Mouse (Mus musculus) liver, embryonic 13.5 days (tissue): ENCODE results near the gene Calr3. TPM values are rescaled to one million over a fixed set of nuclear protein-coding genes. Genes with fewer than 3 reads are reported as not detected.

Experiments
- ATAC-seq: fragments of 200-750 bp; cut with Nextera tagmentation; 2 replicates; pipeline ENCODE4 v1.8.0; 2017; ENCODE audit warnings: low read depth, mild to moderate bottlenecking, moderate number of reproducible peaks, moderate library complexity
- DNase-seq: peaks from one replicate; pipeline ENCODE4 v3.0.0; 2022
- H3K27ac ChIP-seq: fragments of 300-500 bp; sonication (generic); 2 replicates; pipeline ENCODE4 v1.5.1; 2015; ENCODE audit warnings: moderate library complexity, mild to moderate bottlenecking, inconsistent platforms
- H3K27me3 ChIP-seq: fragments of 300-500 bp; sonication (generic); 2 replicates; pipeline ENCODE4 v1.6.1; 2015; ENCODE audit warnings: mild to moderate bottlenecking, inconsistent platforms
- H3K36me3 ChIP-seq: fragments of 300-500 bp; sonication (generic); 2 replicates; pipeline ENCODE4 v1.6.1; 2015; ENCODE audit warnings: mild to moderate bottlenecking, inconsistent platforms
- H3K4me1 ChIP-seq: fragments of 300-500 bp; sonication (generic); replicated peaks from 2 replicates; pipeline ENCODE4 v1.6.1; 2015; ENCODE audit warnings: inconsistent platforms
- H3K4me2 ChIP-seq: fragments of 300-500 bp; sonication (generic); 2 replicates; pipeline ENCODE4 v1.6.1; 2015; ENCODE audit warnings: inconsistent platforms, mild to moderate bottlenecking, moderate library complexity
- H3K4me3 ChIP-seq: fragments of 300-500 bp; sonication (generic); replicated peaks from 2 replicates; pipeline ENCODE4 v1.5.1; 2015; ENCODE audit warnings: mild to moderate bottlenecking, inconsistent platforms
- H3K9ac ChIP-seq: fragments of 300-500 bp; sonication (generic); 2 replicates; pipeline ENCODE4 v1.6.1; 2015; ENCODE audit warnings: mild to moderate bottlenecking, inconsistent platforms
- H3K9me3 ChIP-seq: fragments of 300-500 bp; sonication (generic); replicated peaks from 2 replicates; pipeline ENCODE4 v1.6.1; 2016; ENCODE audit warnings: inconsistent platforms
- WGBS: fragments of 180-500 bp; shearing (Covaris S2); methylation state at CpG from one replicate; pipeline ENCODE4 v1.1.7; 2015; ENCODE audit not compliant: insufficient replicate concordance; 5-methylcytosine and 5-hydroxymethylcytosine counted together
- polyA plus RNA-seq: library from polyadenylated mRNA; unstranded; fragments of >200 nt; fragmentation: Nextera tagmentation; extraction: Ambion mirVana; gene quantifications from 2 replicates; pipeline ENCODE4 v1.2.1, GENCODE M21; 2015

Calr3 gene
- polyA plus RNA-seq = 0.59 and 0.93 TPM in 2 replicates

DNA sequence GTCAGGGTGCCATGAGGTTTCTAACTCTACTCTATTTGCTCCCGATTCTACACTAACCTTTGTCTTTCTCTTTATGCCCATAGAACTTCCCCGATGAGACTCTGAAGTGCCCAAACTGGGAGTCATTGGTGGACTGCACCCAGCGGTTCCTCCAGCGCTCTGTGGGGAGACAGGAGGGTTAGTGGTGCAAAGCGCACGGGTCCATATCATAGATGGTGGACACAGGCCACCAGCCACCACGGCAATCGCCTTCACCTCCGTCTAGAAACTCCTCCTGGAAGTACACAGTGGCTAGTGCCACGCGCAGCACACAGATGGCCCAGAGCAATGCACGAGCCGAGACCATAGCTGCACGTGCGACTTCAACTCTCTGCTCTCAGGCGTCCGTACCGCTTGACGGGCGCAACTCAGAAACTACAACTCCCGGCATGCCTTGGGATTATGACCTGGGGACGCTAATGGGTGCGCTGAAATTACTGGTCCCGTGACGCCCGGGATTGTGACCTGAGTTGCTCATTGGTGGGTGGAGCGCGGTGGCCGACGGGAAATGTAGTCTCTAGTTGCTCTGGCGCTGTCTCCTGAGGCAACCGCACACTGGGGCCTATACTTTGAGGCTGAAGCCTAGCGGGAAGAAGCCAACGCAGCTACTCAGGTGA lies at the start of gene Calr3, which contains the start of gene 1700030K09Rik:
Calr3 (minus strand) TSS at position 533 of the 656 bp plus-strand sequence.
1700030K09Rik (plus strand) TSS at position 543 of the 656 bp plus-strand sequence.
- peaks cover 11% of the 10 kb centered on the region for H3K36me3 ChIP-seq
- peak; percentile 98 for ATAC-seq
- 4% methylated on average over 34 of the region's 34 CpGs for WGBS
- peaks cover 29% of the 10 kb centered on the region for H3K4me1 ChIP-seq
- DNase-seq = peak; percentile 94
- no peaks in the 10 kb centered on the region for H3K9me3 ChIP-seq
- peak within 1 kb of the TSS; percentile 37 for H3K27ac ChIP-seq
- peak within 1 kb of the TSS; percentile 60 for H3K4me3 ChIP-seq
- H3K4me2 ChIP-seq = peak within 1 kb of the TSS; percentile 84
- H3K27me3 ChIP-seq = no peaks in the 10 kb centered on the region
- H3K9ac ChIP-seq = peak within 1 kb of the TSS; percentile 75

DNA sequence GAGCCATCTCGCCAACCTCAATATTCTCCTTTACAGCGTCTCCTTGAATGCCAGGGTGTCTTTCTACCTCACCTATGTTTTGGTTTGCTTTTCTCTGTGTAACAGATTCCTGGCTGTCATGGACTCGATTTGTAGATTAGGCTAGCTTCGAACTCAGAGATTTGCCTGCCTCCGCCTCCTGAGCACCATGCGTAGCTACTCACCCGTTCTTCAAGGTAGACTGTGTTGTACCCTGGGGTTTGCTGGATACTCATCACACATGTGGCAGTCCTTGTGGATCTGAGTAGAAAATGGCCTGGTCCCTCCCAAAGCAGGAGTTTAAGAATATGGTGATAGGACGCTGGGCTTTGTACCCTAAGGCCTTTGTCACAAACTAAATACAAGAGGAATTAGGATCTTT lies 49.7 kb upstream of the Calr3 start:
- peak overlapping the region; percentile 98 for H3K4me3 ChIP-seq
- peaks cover 50% of the 10 kb centered on the region for H3K36me3 ChIP-seq
- H3K9ac ChIP-seq = peak overlapping the region; percentile 74
- peaks cover 71% of the 10 kb centered on the region for H3K4me1 ChIP-seq
- H3K27ac ChIP-seq = peak overlapping the region; percentile 72
- no peak for DNase-seq
- no peaks in the 10 kb centered on the region for H3K9me3 ChIP-seq
- H3K27me3 ChIP-seq = no peaks in the 10 kb centered on the region
- H3K4me2 ChIP-seq = peak overlapping the region; percentile 91
- WGBS = 11% methylated on average over 8 of the region's 8 CpGs
- ATAC-seq = no peak

DNA sequence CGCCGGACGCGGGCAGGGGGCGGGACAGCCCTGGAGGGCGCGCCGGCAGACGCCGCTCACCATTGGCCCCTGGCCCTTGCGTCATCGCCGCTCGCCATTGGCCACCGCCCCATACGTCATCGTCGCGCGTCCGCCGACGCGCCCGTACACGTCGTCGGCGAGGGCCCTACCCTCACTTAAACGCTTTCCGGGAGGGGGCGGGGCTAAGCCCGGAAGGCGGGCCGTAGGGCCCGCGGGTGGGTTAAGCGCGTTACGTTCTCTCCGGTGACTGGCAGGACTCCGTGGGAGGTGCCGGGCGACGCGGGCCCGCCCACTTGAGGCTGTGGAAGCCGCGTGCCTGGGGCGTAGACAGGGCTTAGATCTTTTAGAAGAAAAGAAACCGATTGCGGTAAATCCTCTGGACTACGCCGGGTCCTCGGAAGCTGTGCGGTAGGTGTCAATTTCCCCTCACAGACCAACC lies 49.0 kb upstream of the Calr3 start:
- peak overlapping the region; percentile 94 for H3K9ac ChIP-seq
- H3K36me3 ChIP-seq = peaks cover 57% of the 10 kb centered on the region
- H3K27me3 ChIP-seq = no peaks in the 10 kb centered on the region
- peaks cover 68% of the 10 kb centered on the region for H3K4me1 ChIP-seq
- ATAC-seq (peak; percentile 95), DNase-seq (peak; percentile 98)
- H3K27ac ChIP-seq = peak overlapping the region; percentile 87
- peak overlapping the region; percentile 91 for H3K4me2 ChIP-seq
- no peaks in the 10 kb centered on the region for H3K9me3 ChIP-seq
- H3K4me3 ChIP-seq = peak overlapping the region; percentile 98
- under 1% methylated on average over 52 of the region's 56 CpGs for WGBS

DNA sequence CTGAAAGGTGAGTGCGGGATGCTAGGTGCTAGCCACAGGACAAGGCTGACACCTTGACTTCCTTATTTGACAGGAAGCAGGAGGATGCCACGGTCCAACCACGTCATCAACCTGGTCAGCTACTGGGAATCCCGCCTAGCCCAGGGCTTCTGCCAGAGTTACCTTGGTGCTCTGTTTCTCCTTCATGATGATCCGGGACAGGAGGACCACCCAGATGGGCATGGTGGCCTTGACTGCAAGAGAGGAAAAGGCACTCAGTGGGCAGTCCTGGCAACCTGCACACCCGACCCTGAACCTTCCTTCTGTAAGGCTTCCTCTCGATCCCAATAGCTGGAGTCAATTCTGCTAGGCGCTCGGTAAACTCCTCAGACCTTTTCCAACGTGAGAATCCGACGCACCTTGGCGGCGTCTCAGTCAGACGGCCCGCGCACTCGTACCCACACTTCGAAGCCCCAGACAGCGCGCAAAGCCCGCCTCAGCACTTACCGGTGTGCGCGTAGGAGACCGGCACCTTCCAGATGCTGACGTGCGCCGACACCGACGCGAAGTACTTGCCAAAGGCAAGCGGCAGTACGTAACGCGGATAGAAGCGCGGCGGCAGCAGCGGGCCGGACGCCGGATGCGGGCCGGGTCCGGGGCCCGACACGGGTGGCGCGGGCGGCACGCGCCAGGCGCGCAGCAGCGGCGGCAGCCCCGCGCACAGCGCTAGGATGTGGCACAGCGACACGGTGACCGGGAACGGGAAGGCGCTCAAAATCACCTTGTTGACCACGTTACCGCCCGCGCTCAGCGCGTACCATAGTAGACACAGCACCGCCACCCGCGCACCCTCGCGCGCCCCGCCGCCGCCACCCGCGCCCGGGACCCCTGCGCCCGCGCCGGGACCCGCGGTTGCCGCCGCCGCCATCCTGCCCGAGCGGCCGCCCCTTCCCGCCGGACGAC lies 48.3 kb upstream of the Calr3 start, which contains the start of gene Slc35e1:
Slc35e1 (minus strand) TSS at position 935 of the 942 bp plus-strand sequence.
- peak within 1 kb of the TSS; percentile 91 for H3K4me2 ChIP-seq
- H3K36me3 ChIP-seq = peaks cover 57% of the 10 kb centered on the region
- peak within 1 kb of the TSS; percentile 94 for H3K9ac ChIP-seq
- H3K4me1 ChIP-seq = peaks cover 65% of the 10 kb centered on the region
- peak; percentile 32 for ATAC-seq
- WGBS = 1% methylated on average over 82 of the region's 98 CpGs
- no peaks in the 10 kb centered on the region for H3K9me3 ChIP-seq
- no peak for DNase-seq
- H3K27me3 ChIP-seq = no peaks in the 10 kb centered on the region
- peak within 1 kb of the TSS; percentile 87 for H3K27ac ChIP-seq
- peak within 1 kb of the TSS; percentile 98 for H3K4me3 ChIP-seq

DNA sequence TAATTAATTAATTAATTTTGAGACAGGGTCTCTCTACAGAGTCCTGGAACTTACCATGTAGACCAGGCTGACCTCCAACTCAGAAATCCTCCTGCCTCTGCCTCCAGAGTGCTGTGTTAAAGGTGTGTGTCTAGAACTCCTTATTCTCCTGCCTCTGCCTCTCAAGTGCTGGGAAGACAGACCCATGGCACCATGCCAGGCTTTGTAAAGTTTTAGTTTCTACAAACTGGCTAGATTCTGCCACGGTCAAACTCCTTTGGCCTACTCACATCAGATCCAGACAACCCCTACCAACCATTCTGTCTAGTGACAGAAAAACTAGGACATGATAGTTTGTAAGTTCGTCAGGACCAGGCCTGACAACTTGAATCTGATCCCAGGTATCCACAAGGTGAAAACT lies 47.3 kb upstream of the Calr3 start:
- peak overlapping the region; percentile 94 for H3K9ac ChIP-seq
- ATAC-seq (no peak), DNase-seq (no peak)
- 71% methylated on average over 2 of the region's 2 CpGs for WGBS
- no peaks in the 10 kb centered on the region for H3K27me3 ChIP-seq
- peaks cover 57% of the 10 kb centered on the region for H3K36me3 ChIP-seq
- 0 out of 2 replicates have a peak overlapping the region, but pooled peaks have one; percentile 6 for H3K27ac ChIP-seq
- H3K4me3 ChIP-seq = peak overlapping the region; percentile 98
- no peaks in the 10 kb centered on the region for H3K9me3 ChIP-seq
- peak overlapping the region; percentile 91 for H3K4me2 ChIP-seq
- H3K4me1 ChIP-seq = peaks cover 71% of the 10 kb centered on the region

DNA sequence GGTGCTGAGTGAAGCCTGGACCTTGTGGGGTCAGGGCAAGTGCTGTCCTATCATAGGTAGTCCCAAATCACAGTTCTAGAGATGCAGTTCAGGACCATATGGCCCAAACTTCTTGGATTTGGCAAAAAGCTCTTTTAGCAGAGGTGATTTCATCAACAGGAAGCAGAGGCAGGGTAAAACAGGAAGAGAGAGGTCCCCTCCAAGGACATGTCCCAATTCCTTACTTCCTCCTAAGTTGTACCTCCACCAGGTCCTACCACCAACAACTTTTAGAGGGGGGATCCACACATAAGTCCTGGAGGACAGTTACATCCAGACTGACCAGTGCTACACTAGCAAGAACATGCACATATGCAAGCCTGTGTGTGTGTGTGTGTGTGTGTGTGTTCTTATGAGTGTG lies 43.3 kb upstream of the Calr3 start:
- Histone ChIP-seq H3K4me1 (peaks cover 45% of the 10 kb centered on the region), H3K27me3 (no peaks in the 10 kb centered on the region), H3K36me3 (peaks cover 81% of the 10 kb centered on the region), H3K4me3 (no peak overlapping the region), H3K9me3 (no peaks in the 10 kb centered on the region), H3K4me2 (no peak overlapping the region), H3K27ac (no peak overlapping the region), H3K9ac (no peak overlapping the region; the same call in 1 of the 2 replicates)
- no peak for DNase-seq
- no peak for ATAC-seq

DNA sequence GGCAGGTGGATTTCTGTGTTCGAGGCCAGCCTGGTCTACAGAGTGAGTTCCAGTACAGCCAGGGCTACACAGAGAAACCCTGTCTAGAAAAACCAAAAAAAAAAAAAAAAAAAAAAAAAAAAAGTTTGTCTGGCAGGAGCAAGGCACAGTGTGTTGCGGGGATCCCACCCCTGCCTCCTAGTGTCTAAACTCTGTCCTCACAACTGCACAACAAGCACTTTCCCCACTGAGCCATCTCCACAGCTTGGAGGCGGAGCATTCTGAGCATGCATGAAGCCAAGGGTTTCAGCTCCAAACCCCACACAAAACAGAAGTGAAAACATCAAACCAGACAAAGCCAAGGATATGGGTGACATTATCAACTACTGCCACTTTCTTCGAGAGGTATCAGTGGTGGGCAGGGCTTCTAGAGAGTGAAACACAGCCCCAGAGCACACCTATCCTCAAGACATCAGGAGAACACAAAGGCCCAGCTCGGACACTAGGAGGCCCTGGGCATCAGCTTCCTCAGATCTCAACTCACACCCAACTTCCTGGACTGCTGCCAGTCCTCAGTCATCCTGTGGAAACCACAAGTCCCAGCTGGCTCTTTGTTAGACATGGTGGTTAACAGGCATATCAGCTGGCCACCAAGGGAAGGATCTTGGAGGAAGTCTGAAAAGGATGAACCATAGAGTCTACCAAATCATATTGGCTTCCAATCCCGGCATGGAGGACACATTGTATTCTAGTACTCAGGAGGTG lies 42.0 kb upstream of the Calr3 start:
- peak overlapping the region; percentile 23; the same call in 1 of the 2 replicates for H3K27ac ChIP-seq
- DNase-seq = no peak
- no peak overlapping the region for H3K4me3 ChIP-seq

DNA sequence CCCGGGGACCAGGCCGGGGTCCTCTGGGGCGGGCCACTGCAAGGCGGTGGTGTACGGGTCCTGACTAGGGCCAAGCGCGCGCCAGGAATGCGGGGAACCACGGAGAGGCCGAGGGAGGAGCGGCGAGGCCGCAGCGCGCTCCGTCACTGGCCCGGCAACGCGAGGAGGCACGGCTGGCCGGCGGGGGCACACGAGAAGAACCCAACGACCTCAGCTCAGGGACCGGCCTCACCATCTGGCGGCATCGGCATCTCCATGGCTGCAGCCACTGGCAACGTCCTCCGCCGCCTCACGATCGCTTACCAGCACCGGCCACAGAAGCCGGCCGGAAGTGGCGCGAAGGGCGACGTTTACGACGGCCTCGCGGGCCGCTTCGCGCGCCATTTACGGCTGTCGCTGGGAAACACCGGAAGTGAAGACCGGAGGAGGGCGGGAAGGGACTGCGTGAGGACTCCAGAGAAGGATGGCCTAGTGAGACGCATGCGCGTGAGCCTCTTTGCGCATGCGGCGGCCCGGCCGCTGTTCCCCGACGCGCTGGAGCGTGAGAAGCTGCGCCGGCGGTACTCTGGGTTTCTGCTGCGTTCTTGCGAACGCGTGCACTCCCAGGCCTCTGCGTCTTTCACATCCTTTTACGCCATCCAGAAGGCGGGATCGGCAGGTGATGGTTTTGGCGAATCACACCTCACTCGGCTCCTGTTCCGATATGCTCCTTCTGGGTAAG lies 31.3 kb upstream of the Calr3 start, which contains the start of gene Cherp:
Cherp (minus strand) TSS at position 401 of the 721 bp plus-strand sequence.
- DNase-seq (peak; percentile 96), ATAC-seq (peak; percentile 94)
- Histone ChIP-seq H3K4me3 (peak within 1 kb of the TSS; percentile 77), H3K27me3 (no peaks in the 10 kb centered on the region), H3K36me3 (peaks cover 46% of the 10 kb centered on the region), H3K9me3 (no peaks in the 10 kb centered on the region), H3K9ac (peak within 1 kb of the TSS; percentile 89), H3K27ac (peak within 1 kb of the TSS; percentile 91), H3K4me2 (peak within 1 kb of the TSS; percentile 98), H3K4me1 (peaks cover 47% of the 10 kb centered on the region)
- under 1% methylated on average over 80 of the region's 80 CpGs for whole genome bisulfite sequencing

More for the DNA sequence above, 42.0 kb upstream of the Calr3 start:
- H3K4me2 ChIP-seq = no peak overlapping the region
- peaks cover 31% of the 10 kb centered on the region for H3K4me1 ChIP-seq
- H3K36me3 ChIP-seq = peaks cover 92% of the 10 kb centered on the region
- no peaks in the 10 kb centered on the region for H3K9me3 ChIP-seq
- ATAC-seq = 0 out of 2 replicates have a peak, but pooled peaks have one; percentile 30
- WGBS = 47% methylated on average over 6 of the region's 6 CpGs
- H3K27me3 ChIP-seq = no peaks in the 10 kb centered on the region
- no peak overlapping the region for H3K9ac ChIP-seq

DNA sequence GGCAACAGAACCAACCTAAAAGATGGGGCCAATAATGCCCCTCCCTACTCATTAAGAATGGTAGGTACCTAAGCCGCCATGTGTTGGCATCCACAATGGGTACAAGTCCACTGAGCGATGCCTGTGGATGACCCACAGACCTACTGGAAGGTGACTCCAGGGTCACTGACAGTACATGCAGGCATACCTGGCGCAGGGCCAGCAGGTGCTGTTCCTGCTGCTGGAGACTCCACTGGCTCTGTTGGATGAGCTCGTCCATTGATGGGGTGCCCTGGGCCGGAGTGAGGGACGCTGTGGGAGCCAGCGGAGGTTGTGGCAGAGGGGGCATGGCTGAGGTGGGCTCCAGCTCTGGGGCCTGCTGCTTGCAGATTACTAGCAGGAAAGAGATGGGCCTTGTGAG lies 27.0 kb upstream of the Calr3 start:
- DNase-seq = no peak
- Histone ChIP-seq H3K4me2 (no peak overlapping the region), H3K27ac (no peak overlapping the region), H3K9me3 (no peaks in the 10 kb centered on the region), H3K27me3 (no peaks in the 10 kb centered on the region), H3K36me3 (peaks cover 80% of the 10 kb centered on the region), H3K4me1 (peaks cover 26% of the 10 kb centered on the region), H3K4me3 (no peak overlapping the region), H3K9ac (no peak overlapping the region)
- no peak for ATAC-seq
- WGBS = 90% methylated on average over 7 of the region's 7 CpGs

DNA sequence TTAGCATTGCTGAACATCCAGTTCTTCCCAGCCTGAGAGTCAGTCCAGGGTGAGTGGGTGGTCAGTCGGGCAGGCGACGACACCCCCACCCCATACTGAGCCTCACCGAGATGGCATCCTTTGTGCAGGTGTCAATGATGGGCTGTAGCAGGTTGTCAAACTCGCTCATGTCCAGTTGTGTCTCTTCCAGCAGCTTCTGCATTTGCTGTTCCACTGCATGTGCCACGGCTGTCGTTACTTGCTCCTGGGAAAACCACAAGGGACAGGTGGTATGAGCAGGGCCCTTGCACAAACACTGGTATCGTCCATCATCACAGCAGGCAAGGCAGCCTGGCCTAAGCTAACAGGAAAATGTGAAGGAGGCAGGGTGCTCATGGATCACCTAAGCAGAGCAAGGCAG lies 26.3 kb upstream of the Calr3 start:
- Histone ChIP-seq H3K4me2 (no peak overlapping the region), H3K4me1 (peaks cover 22% of the 10 kb centered on the region), H3K27me3 (no peaks in the 10 kb centered on the region), H3K36me3 (peaks cover 87% of the 10 kb centered on the region), H3K27ac (no peak overlapping the region), H3K4me3 (no peak overlapping the region), H3K9me3 (no peaks in the 10 kb centered on the region), H3K9ac (no peak overlapping the region)
- no peak for DNase-seq
- ATAC-seq = no peak
- WGBS = 83% methylated on average over 8 of the region's 8 CpGs
